Mouse (Mus musculus) MEL (cell line): ENCODE measurements around the gene Dgcr2. TPM values are rescaled to one million over a fixed set of nuclear protein-coding genes. Genes with fewer than 3 reads are reported as not detected.

Experiments
- DNase-seq: peaks from one replicate; pipeline ENCODE4 v3.0.0; 2011; ENCODE audit warnings: low read depth, low spot score
- H3K27ac ChIP-seq: 2 replicates; pipeline ENCODE4 v1.5.1; 2012; ENCODE audit warnings: low read depth, mild to moderate bottlenecking, control low read depth, low read length, moderate library complexity; ENCODE audit not compliant: control insufficient read depth
- H3K27me3 ChIP-seq, 2 experiments: fragments of 150-350 bp in 1 of 2; sonication (generic) in 1 of 2; 2 replicates each; pipeline ENCODE4 v1.6.1; 2012; ENCODE audit warnings: low read length in 2 of 2, mild to moderate bottlenecking in 2 of 2, improper control_type of control experiment in 1 of 2, moderate library complexity in 1 of 2; ENCODE audit not compliant: insufficient read depth in 2 of 2, control insufficient read depth in 1 of 2
- H3K36me3 ChIP-seq, 2 experiments: 2 replicates each; pipeline ENCODE4 v1.6.1; 2012 to 2014; ENCODE audit warnings: low read length in 2 of 2, improper control_type of control experiment in 1 of 2, inconsistent platforms in 1 of 2, mild to moderate bottlenecking in 1 of 2; ENCODE audit not compliant: insufficient read depth in 2 of 2, control insufficient read depth in 1 of 2
- H3K4me1 ChIP-seq, 2 experiments: fragments of 150-350 bp in 1 of 2; sonication (generic) in 1 of 2; 2 replicates each; pipeline ENCODE4 v1.6.1; 2012; ENCODE audit warnings: low read length in 2 of 2, improper control_type of control experiment in 1 of 2, mild to moderate bottlenecking in 1 of 2; ENCODE audit not compliant: insufficient read depth in 2 of 2, control insufficient read depth in 1 of 2
- H3K4me3 ChIP-seq, 2 experiments: fragments of 150-350 bp in 1 of 2; sonication (generic) in 1 of 2; 2 replicates each; pipeline ENCODE4 v1.5.1; 2012; ENCODE audit warnings: low read depth in 2 of 2, low read length in 2 of 2, mild to moderate bottlenecking in 2 of 2, moderate library complexity in 2 of 2, control low read depth in 1 of 2, improper control_type of control experiment in 1 of 2; ENCODE audit not compliant: control insufficient read depth in 1 of 2, insufficient read depth in 1 of 2
- H3K79me2 ChIP-seq: 2 replicates; pipeline ENCODE4 v1.6.1; 2012; ENCODE audit warnings: mild to moderate bottlenecking, low read length, moderate library complexity; ENCODE audit not compliant: control insufficient read depth, poor library complexity, insufficient read depth
- H3K9ac ChIP-seq: 2 replicates; pipeline ENCODE4 v1.6.1; 2012; ENCODE audit warnings: low read depth, mild to moderate bottlenecking, control low read depth, low read length, moderate library complexity; ENCODE audit not compliant: control insufficient read depth, poor library complexity, severe bottlenecking
- H3K9me3 ChIP-seq: fragments of 150-350 bp; sonication (generic); replicated peaks from 2 replicates; pipeline ENCODE4 v1.6.1; 2012; ENCODE audit warnings: mild to moderate bottlenecking, low read length, improper control_type of control experiment, moderate library complexity; ENCODE audit not compliant: insufficient read depth
- BHLHE40 ChIP-seq: IDR thresholded peaks from 2 replicates; pipeline ENCODE4 v1.6.1; 2012; ENCODE audit warnings: low read depth, mild to moderate bottlenecking, inconsistent platforms, low read length, improper control_type of control experiment, borderline replicate concordance
- CHD1 ChIP-seq: IDR thresholded peaks from 2 replicates; pipeline ENCODE4 v1.6.1; 2012; ENCODE audit warnings: low read depth, mild to moderate bottlenecking, inconsistent platforms, low read length, improper control_type of control experiment
- CHD2 ChIP-seq: IDR thresholded peaks from 2 replicates; pipeline ENCODE4 v1.6.1; 2011; ENCODE audit warnings: low read length, improper control_type of control experiment
- CTCF ChIP-seq, 3 experiments: IDR thresholded peaks in 2 of 3; conservative IDR thresholded peaks in 1 of 3; 2 replicates each; pipeline ENCODE4 v1.5.1; 2011 to 2012; ENCODE audit warnings: low read length in 3 of 3, low read depth in 2 of 3, mild to moderate bottlenecking in 2 of 3, improper control_type of control experiment in 1 of 3, inconsistent platforms in 1 of 3, mixed read lengths in 1 of 3, moderate library complexity in 1 of 3; ENCODE audit not compliant: control insufficient read depth in 1 of 3, insufficient read depth in 1 of 3, poor library complexity in 1 of 3, severe bottlenecking in 1 of 3
- E2F4 ChIP-seq: IDR thresholded peaks from 2 replicates; pipeline ENCODE4 v1.6.1; 2011; ENCODE audit warnings: low read depth, low read length, improper control_type of control experiment, borderline replicate concordance
- EP300 ChIP-seq, 2 experiments: IDR thresholded peaks; 2 replicates each; pipeline ENCODE4 v1.6.1; 2011; ENCODE audit warnings: improper control_type of control experiment in 2 of 2, low read length in 2 of 2, low read depth in 1 of 2, mild to moderate bottlenecking in 1 of 2
- KAT2A ChIP-seq: conservative IDR thresholded peaks from 2 replicates; pipeline ENCODE4 v1.6.1; 2012; ENCODE audit warnings: low read depth, low read length, improper control_type of control experiment, inconsistent platforms
- MAFK ChIP-seq: IDR thresholded peaks from 2 replicates; pipeline ENCODE4 v1.6.1; 2011; ENCODE audit warnings: low read depth, mild to moderate bottlenecking, low read length, improper control_type of control experiment, borderline replicate concordance
- MXI1 ChIP-seq: IDR thresholded peaks from 2 replicates; pipeline ENCODE4 v1.6.1; 2011; ENCODE audit warnings: mild to moderate bottlenecking, low read depth, low read length, improper control_type of control experiment
- MYC ChIP-seq: IDR thresholded peaks from 2 replicates; pipeline ENCODE4 v1.6.1; 2011; ENCODE audit warnings: low read depth, mild to moderate bottlenecking, low read length, improper control_type of control experiment, moderate library complexity
- NRF1 ChIP-seq: IDR thresholded peaks from 2 replicates; pipeline ENCODE4 v1.6.1; 2014; ENCODE audit warnings: low read depth, mild to moderate bottlenecking, inconsistent platforms, low read length, improper control_type of control experiment, moderate library complexity; ENCODE audit not compliant: poor library complexity, insufficient read depth, severe bottlenecking
- POLR2AphosphoS2 ChIP-seq: IDR thresholded peaks from 2 replicates; pipeline ENCODE4 v1.6.1; 2011; ENCODE audit warnings: low read length, improper control_type of control experiment
- POLR2AphosphoS5 ChIP-seq: IDR thresholded peaks from 2 replicates; pipeline ENCODE4 v1.6.1; 2012; ENCODE audit warnings: low read depth, borderline replicate concordance, mild to moderate bottlenecking, inconsistent platforms, low read length, moderate library complexity, mixed read lengths
- RCOR1 ChIP-seq: IDR thresholded peaks from 2 replicates; pipeline ENCODE4 v1.6.1; 2012; ENCODE audit warnings: low read depth, mild to moderate bottlenecking, inconsistent platforms, low read length, improper control_type of control experiment
- TAL1 ChIP-seq: IDR thresholded peaks from 2 replicates; pipeline ENCODE4 v1.6.1; 2012; ENCODE audit warnings: mild to moderate bottlenecking, inconsistent platforms, low read length, moderate library complexity, mixed read lengths
- TBP ChIP-seq: IDR thresholded peaks from 2 replicates; pipeline ENCODE4 v1.8.0; 2011; ENCODE audit warnings: low read depth, low read length, improper control_type of control experiment
- UBTF ChIP-seq: IDR thresholded peaks from 2 replicates; pipeline ENCODE4 v1.6.1; 2012; ENCODE audit warnings: low read depth, mild to moderate bottlenecking, inconsistent platforms, low read length, improper control_type of control experiment, moderate library complexity, borderline replicate concordance; ENCODE audit not compliant: insufficient read depth
- USF2 ChIP-seq, 2 experiments: IDR thresholded peaks; 2 replicates each; pipeline ENCODE4 v1.6.1; 2011 to 2012; ENCODE audit warnings: improper control_type of control experiment in 2 of 2, low read length in 2 of 2, borderline replicate concordance in 1 of 2, inconsistent platforms in 1 of 2, low read depth in 1 of 2, mild to moderate bottlenecking in 1 of 2; ENCODE audit not compliant: insufficient read depth in 1 of 2
- ZMIZ1 ChIP-seq: IDR thresholded peaks from 2 replicates; pipeline ENCODE4 v1.6.1; 2012; ENCODE audit warnings: low read depth, mild to moderate bottlenecking, inconsistent platforms, low read length, improper control_type of control experiment, moderate library complexity
- ZNF384 ChIP-seq: IDR thresholded peaks from 2 replicates; pipeline ENCODE4 v1.6.1; 2012; ENCODE audit warnings: low read depth, mild to moderate bottlenecking, inconsistent platforms, low read length, improper control_type of control experiment
- polyA plus RNA-seq, 2 experiments: library from polyadenylated mRNA; stranded (reverse) in 1 of 2; unstranded in 1 of 2; fragments of >175 nt in 1 of 2; fragments of >200 nt in 1 of 2; gene quantifications; 2 replicates each; pipeline versions ENCODE4 v1.2.1 to v1.2.4; 2012; ENCODE audit warnings: low replicate concordance in 2 of 2, low read depth in 1 of 2; ENCODE audit not compliant: insufficient read length in 2 of 2, insufficient read depth in 1 of 2, missing spikeins in 1 of 2
- total RNA-seq: library from RNA; depleted of rRNA; stranded (reverse); fragments of 300-350 nt; gene quantifications from 2 replicates; pipeline ENCODE4 v1.2.3, GENCODE M21; 2012

The Dgcr2 gene
- total and polyA plus RNA-seq, 3 experiments, result 37.1 to 53.7 TPM; not detected in 1

GRCm38 (mm10) chr16:17834543-17834942, 63.8 kb downstream of the Dgcr2 start (continued):
- TF ChIP-seq UBTF, result no peak

GRCm38 (mm10) chr16:17833681-17834399, 64.5 kb downstream of the Dgcr2 start:
- H3K4me3 ChIP-seq, result no peak overlapping the region
- no peaks in the 10 kb centered on the region for H3K27me3 ChIP-seq
- no peak overlapping the region for H3K9ac ChIP-seq
- peaks cover 0 to 9% of the 10 kb centered on the region in 2 experiments; a peak in 2 of 4 replicates for H3K36me3 ChIP-seq
- DNase-seq, result no peak
- H3K4me1 ChIP-seq, result peaks cover 6 to 12% of the 10 kb centered on the region in 2 experiments
- H3K27ac ChIP-seq, result peak overlapping the region; percentile 19; the same call in 1 of the 2 replicates
- H3K9me3 ChIP-seq, result no peaks in the 10 kb centered on the region
- H3K79me2 ChIP-seq, result no peaks in the 10 kb centered on the region
- TF ChIP-seq MAFK (no peak), KAT2A (no peak), CTCF (IDR thresholded peaks at IDR 0.05 in 2 of 3, conservative IDR thresholded peaks at IDR 0.05 in 1 of 3; ENCODE audit: control insufficient read depth in 1 of 3, insufficient read depth in 1 of 3, low read depth in 2 of 3, low read length in 3 of 3, poor library complexity in 1 of 3, severe bottlenecking in 1 of 3) (no peak), NRF1 (no peak), RCOR1 (no peak), E2F4 (no peak), CHD2 (no peak), TAL1 (no peak), CHD1 (no peak), EP300 (IDR thresholded peaks at IDR 0.05; ENCODE audit: low read depth in 1 of 2, low read length in 2 of 2) (no peak), POLR2AphosphoS5 (no peak), MXI1 (no peak), ZNF384 (no peak), ZMIZ1 (no peak), POLR2AphosphoS2 (no peak), BHLHE40 (no peak), MYC (no peak), TBP (no peak), USF2 (IDR thresholded peaks at IDR 0.05; ENCODE audit: borderline replicate concordance in 1 of 2, insufficient read depth in 1 of 2, low read depth in 1 of 2, low read length in 2 of 2) (no peak)
